Mouse (Mus musculus): ENCODE measurements around the gene Spata31d1c. TPM values are rescaled to one million over a fixed set of nuclear protein-coding genes. Genes with fewer than 3 reads are reported as not detected.

Gene Spata31d1c
- total and polyA plus RNA-seq, 3 experiments = not detected

DNA sequence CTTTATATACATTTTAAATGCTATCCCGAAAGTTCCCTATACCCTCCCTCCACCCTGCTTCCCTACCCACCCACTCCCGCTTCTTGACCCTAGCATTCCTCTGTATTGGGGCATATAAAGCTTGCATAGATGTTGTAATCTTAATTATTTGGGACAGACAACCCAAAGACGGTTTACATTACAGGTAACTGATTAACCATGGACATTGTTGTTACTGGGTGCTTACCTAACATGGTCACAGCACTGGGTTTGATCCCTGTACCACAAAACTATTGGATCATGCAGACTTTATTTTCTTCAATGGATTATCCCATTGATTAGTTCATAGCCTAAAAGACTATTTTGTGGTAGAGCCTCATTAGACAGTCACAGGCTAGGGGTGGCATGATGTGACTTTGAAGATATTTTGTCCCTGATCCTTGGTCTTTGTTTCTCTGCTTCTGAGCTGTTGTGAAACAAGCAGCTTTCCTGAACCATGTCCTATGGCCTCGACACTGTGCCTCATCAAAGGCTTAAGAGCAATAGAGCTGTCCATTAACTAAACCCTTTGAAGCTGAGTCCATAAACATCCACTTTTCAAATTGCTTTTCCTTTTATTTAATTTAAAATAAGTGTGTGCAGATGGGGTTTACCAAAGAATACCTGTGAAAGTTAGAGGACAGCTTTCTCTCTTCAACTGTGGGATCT lies 21.7 kb upstream of the Spata31d1c start:
- H3K4me1 ChIP-seq (ENCODE audit: control insufficient read depth in 1 of 2, insufficient read depth in 2 of 2) = no peaks in the 10 kb centered on the region
- H3K9me3 ChIP-seq (replicated peaks; ENCODE audit: low read length) = no peaks in the 10 kb centered on the region
- H3K27ac ChIP-seq (ENCODE audit: insufficient read depth, low read depth) = no peak overlapping the region
- in situ Hi-C loops (cut with MboI; ENCODE audit: low pct_ligation_motif_present, low pct_unique_long_range_greater_than_20kb, low sequenced_read_pairs) (no loop called here), dilution Hi-C loops (cut with MboI; ENCODE audit: extremely low pct_ligation_motif_present, extremely low pct_unique_long_range_greater_than_20kb, low sequenced_read_pairs) (no loop called here)
- TF ChIP-seq ZC3H11A (IDR thresholded peaks at IDR 0.05; ENCODE audit: low read depth, low read length) (no peak), MAFK (IDR thresholded peaks at IDR 0.05; ENCODE audit: insufficient replicate concordance, low read length) (no peak), JUND (conservative IDR thresholded peaks at IDR 0.05; ENCODE audit: low read depth, low read length) (no peak), E2F4 (IDR thresholded peaks at IDR 0.05; ENCODE audit: insufficient replicate concordance, low read depth, low read length) (no peak), MEF2A (IDR thresholded peaks at IDR 0.05; ENCODE audit: borderline replicate concordance, low read depth, low read length) (no peak)
- no peak overlapping the region for H3K9ac ChIP-seq (ENCODE audit: insufficient read depth, low read depth)
- H3K79me2 ChIP-seq (replicated peaks; ENCODE audit: control insufficient read depth, extremely low read depth, insufficient read depth, poor library complexity, severe bottlenecking) = no peaks in the 10 kb centered on the region
- no peaks in the 10 kb centered on the region for H3K36me3 ChIP-seq (replicated peaks in 1 of 2; ENCODE audit: control insufficient read depth in 1 of 2, insufficient read depth in 1 of 2, low read length in 1 of 2)
- no peak overlapping the region for H3K4me3 ChIP-seq (replicated peaks in 1 of 3; ENCODE audit: low read depth in 2 of 3, low read length in 2 of 3, poor library complexity in 1 of 3)
- no peak overlapping the region for H3K4me2 ChIP-seq (ENCODE audit: insufficient read depth, low read depth, poor library complexity, severe bottlenecking)
- H3K27me3 ChIP-seq (replicated peaks) = no peaks in the 10 kb centered on the region
- DNase-seq (ENCODE audit: extremely low read depth) = no peak

DNA sequence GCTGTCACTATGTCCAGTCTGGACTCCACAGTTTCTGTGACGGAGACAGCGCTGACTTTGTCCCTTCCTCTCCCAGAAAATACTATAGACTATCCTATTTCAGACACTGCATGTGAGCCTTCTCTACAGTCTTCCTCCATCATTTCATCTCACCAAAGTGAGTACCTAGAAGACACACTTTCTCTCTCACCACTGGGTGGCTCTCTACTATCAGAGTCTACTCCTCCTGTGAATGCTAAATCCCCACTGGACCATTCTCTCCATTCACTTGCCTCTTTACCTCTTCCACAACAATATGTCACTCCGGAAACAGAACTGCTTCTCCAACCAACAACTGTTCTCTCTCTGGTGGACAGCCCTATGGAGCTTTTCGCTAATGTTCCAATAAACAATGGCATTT lies 2.2 kb downstream of the Spata31d1c start:
- no peak overlapping the region for H3K9ac ChIP-seq (ENCODE audit: insufficient read depth, low read depth)
- H3K27me3 ChIP-seq (replicated peaks) = no peaks in the 10 kb centered on the region
- in situ Hi-C loops (cut with MboI; ENCODE audit: low pct_ligation_motif_present, low pct_unique_long_range_greater_than_20kb, low sequenced_read_pairs) (loop anchor here (5.0 kb wide), 1 partner anchor 92 kb away; no protein-coding TSS in a partner anchor), dilution Hi-C loops (cut with MboI; ENCODE audit: extremely low pct_ligation_motif_present, extremely low pct_unique_long_range_greater_than_20kb, low sequenced_read_pairs) (no loop called here)
- TF ChIP-seq MAFK (IDR thresholded peaks at IDR 0.05; ENCODE audit: insufficient replicate concordance, low read length) (no peak), SMC3 (IDR thresholded peaks at IDR 0.05; ENCODE audit: low read depth, low read length) (peak; percentile 47), USF1 (IDR thresholded peaks at IDR 0.05; ENCODE audit: low read depth, low read length) (no peak), MYC (IDR thresholded peaks at IDR 0.05; ENCODE audit: low read depth, low read length) (no peak), ETS1 (conservative IDR thresholded peaks at IDR 0.05; ENCODE audit: low read depth, low read length) (no peak), CTCF (conservative IDR thresholded peaks at IDR 0.05 in 1 of 2, IDR thresholded peaks at IDR 0.05 in 1 of 2; ENCODE audit: low read depth in 2 of 2, low read length in 2 of 2) (peak in 1 of 2 experiments; percentile 55; a peak in 2 of 4 replicates), ZNF384 (IDR thresholded peaks at IDR 0.05; ENCODE audit: low read depth, low read length) (no peak), RAD21 (IDR thresholded peaks at IDR 0.05; ENCODE audit: low read depth, low read length) (peak; percentile 53), MAX (IDR thresholded peaks at IDR 0.05; ENCODE audit: low read length) (no peak), ZMIZ1 (IDR thresholded peaks at IDR 0.05; ENCODE audit: low read depth, low read length) (no peak), TCF12 (IDR thresholded peaks at IDR 0.05; ENCODE audit: low read depth, low read length) (no peak)
- H3K9me3 ChIP-seq (replicated peaks; ENCODE audit: low read length) = no peaks in the 10 kb centered on the region
- no peak overlapping the region for H3K4me2 ChIP-seq (ENCODE audit: insufficient read depth, low read depth, poor library complexity, severe bottlenecking)
- no peaks in the 10 kb centered on the region for H3K4me1 ChIP-seq (ENCODE audit: control insufficient read depth in 1 of 2, insufficient read depth in 2 of 2)
- H3K79me2 ChIP-seq (replicated peaks; ENCODE audit: control insufficient read depth, extremely low read depth, insufficient read depth, poor library complexity, severe bottlenecking) = no peaks in the 10 kb centered on the region
- peak; percentile 29 for DNase-seq (ENCODE audit: extremely low read depth)
- H3K36me3 ChIP-seq (replicated peaks in 1 of 2; ENCODE audit: control insufficient read depth in 1 of 2, insufficient read depth in 1 of 2, low read length in 1 of 2) = no peaks in the 10 kb centered on the region
- H3K4me3 ChIP-seq (replicated peaks in 1 of 3; ENCODE audit: low read depth in 2 of 3, low read length in 2 of 3, poor library complexity in 1 of 3) = no peak overlapping the region
- H3K27ac ChIP-seq (ENCODE audit: insufficient read depth, low read depth) = no peak overlapping the region
